Mouse (Mus musculus): Measurements from ENCODE around the gene Exosc8. TPM values are rescaled to one million over a fixed set of nuclear protein-coding genes. Genes with fewer than 3 reads are reported as not detected.

The Exosc8 gene
- polyA plus RNA-seq (2021; fragmentation: Nextera tagmentation) = 25.9 and 30.1 TPM in 2 replicates
- long read RNA-seq, experiment 1, transcript Exosc8-201 (11 exons, 1,300 nt) = major isoform, 12 of 29 reads
- long read RNA-seq, experiment 1, partial matches to known transcripts = 5 of 29 reads
- long read RNA-seq, experiment 1, other reads (novel, unspliced or antisense) = 12 of 29 reads
- long read RNA-seq, experiment 2, transcript Exosc8-201 (11 exons, 1,300 nt) = major isoform, 9 of 21 reads
- long read RNA-seq, experiment 2, partial matches to known transcripts = 8 of 21 reads
- long read RNA-seq, experiment 2, other reads (novel, unspliced or antisense) = 4 of 21 reads

GRCm38 (mm10) chr3:54735247-54736046 lies at the start of gene Exosc8, which contains the start of gene Alg5:
Gene Exosc8 (minus strand): TSS chr3:54735393.
Gene Alg5 (plus strand): TSS chr3:54735539.

GRCm38 (mm10) chr3:54755145-54756041 lies 20.2 kb upstream of the Exosc8 start, which contains the start of gene Smad9:
Gene Smad9 (plus strand): TSS chr3:54755582.

GRCm38 (mm10) chr3:54714253-54714652 lies 20.9 kb downstream of the Exosc8 start, which contains the start of gene Gm21958:
Gene Gm21958 (minus strand): TSS chr3:54714353.

GRCm38 (mm10) chr3:54692202-54693055 lies 42.8 kb downstream of the Exosc8 start, which contains the start of gene Supt20:
Gene Supt20 (plus strand): TSS chr3:54692807.

Other genes starting within 250 kb of the Exosc8 start
- gene Supt20, start 42.6 kb downstream of the Exosc8 start, polyA plus RNA-seq (2021; fragmentation: Nextera tagmentation) = 10.9 and 12.3 TPM in 2 replicates
- gene Gm21958, start 21.0 kb downstream of the Exosc8 start, polyA plus RNA-seq (2021; fragmentation: Nextera tagmentation) = not detected in 2 replicates
- gene Alg5, start 146 bp upstream of the Exosc8 start, polyA plus RNA-seq (2021; fragmentation: Nextera tagmentation) = 37.1 and 41.3 TPM in 2 replicates
- 2.5 and 2.6 TPM in 2 replicates for gene Smad9, start 20.2 kb upstream of the Exosc8 start, polyA plus RNA-seq (2021; fragmentation: Nextera tagmentation)
- 4.9 and 37.4 TPM in 2 replicates for gene Rfxap, start 72.4 kb upstream of the Exosc8 start, polyA plus RNA-seq (2021; fragmentation: Nextera tagmentation)
- 1.8 and 2.5 TPM in 2 replicates for gene Sertm1, start 180.5 kb upstream of the Exosc8 start, polyA plus RNA-seq (2021; fragmentation: Nextera tagmentation)